Mouse (Mus musculus) left cerebral cortex, adult 2 months (tissue): Measurements from ENCODE around the gene AI661453. TPM values are rescaled to one million over a fixed set of nuclear protein-coding genes. Genes with fewer than 3 reads are reported as not detected.
A peak's percentile ranks its signal among the peaks of the same experiment; 100 is the strongest.

Experiments used
- DNase-seq, 2 experiments: peaks; one replicate each; pipeline ENCODE4 v3.0.0; 2021 to 2022; ENCODE audit warnings: low spot score in 2 of 2, mixed read lengths in 1 of 2; ENCODE audit errors: extremely low spot score in 1 of 2
- H3K27ac ChIP-seq: fragments of 200-600 bp; 2 replicates; pipeline ENCODE4 v1.8.1; 2022
- H3K4me3 ChIP-seq: fragments of 200-600 bp; 2 replicates; pipeline ENCODE4 v1.8.1; 2022
- CTCF ChIP-seq: fragments of 200-600 bp; IDR thresholded peaks from 2 replicates; pipeline ENCODE4 v1.8.1; 2022; ENCODE audit warnings: antibody characterized with exemption, mild to moderate bottlenecking, moderate library complexity
- intact Hi-C: fragments of 180-260 bp; cut with DNase I; formaldehyde crosslinking; loops from one replicate; pipeline ENCODE4 v1.15.1; 2025
- total RNA-seq, 2 experiments: library from RNA; stranded (reverse); gene quantifications; 2 replicates each; pipeline ENCODE4 v1.2.3; 2021

The AI661453 gene
- total RNA-seq, 2 experiments from 2014 or later, result 0.61 to 0.84 TPM

DNA sequence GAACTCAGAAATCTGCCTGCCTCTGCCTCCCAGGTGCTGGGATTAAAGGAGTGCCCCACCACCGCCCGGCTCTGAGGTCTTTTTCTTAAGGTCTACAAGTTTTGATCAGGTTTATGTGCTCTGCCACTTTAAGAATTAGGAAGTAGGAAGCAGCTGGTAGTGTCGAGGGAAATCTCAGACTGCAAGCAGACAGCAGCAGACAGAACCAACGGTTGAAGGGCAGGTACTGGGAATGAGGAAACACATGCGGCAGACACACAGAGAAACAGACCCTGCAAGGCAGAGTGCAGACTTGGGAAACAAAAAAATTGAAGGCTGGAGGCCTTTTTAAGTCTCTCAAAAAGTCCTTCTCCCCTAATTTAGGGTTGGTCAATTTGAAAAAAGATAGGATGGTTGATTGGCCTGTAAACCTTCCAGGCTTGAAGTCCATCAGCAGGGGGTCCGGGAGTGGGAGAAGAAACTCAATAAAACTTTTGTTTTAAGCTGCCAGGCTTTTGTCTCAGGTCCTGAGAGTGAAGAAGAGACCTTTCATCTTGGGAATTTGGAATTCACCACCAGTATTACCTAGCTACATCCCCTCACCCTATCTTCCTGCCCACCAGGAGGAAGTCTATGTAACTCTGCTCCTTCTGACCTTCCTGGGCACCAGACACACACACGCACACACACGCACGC is 72.8 kb downstream of the AI661453 start:
- intact Hi-C loops, result loop anchor here (10.0 kb wide), 1 partner anchor 364 kb away; no protein-coding TSS in a partner anchor
- no peak for DNase-seq
- Histone ChIP-seq H3K4me3 (no peak overlapping the region), H3K27ac (peak overlapping the region; percentile 76)
- no peak for TF ChIP-seq CTCF

DNA sequence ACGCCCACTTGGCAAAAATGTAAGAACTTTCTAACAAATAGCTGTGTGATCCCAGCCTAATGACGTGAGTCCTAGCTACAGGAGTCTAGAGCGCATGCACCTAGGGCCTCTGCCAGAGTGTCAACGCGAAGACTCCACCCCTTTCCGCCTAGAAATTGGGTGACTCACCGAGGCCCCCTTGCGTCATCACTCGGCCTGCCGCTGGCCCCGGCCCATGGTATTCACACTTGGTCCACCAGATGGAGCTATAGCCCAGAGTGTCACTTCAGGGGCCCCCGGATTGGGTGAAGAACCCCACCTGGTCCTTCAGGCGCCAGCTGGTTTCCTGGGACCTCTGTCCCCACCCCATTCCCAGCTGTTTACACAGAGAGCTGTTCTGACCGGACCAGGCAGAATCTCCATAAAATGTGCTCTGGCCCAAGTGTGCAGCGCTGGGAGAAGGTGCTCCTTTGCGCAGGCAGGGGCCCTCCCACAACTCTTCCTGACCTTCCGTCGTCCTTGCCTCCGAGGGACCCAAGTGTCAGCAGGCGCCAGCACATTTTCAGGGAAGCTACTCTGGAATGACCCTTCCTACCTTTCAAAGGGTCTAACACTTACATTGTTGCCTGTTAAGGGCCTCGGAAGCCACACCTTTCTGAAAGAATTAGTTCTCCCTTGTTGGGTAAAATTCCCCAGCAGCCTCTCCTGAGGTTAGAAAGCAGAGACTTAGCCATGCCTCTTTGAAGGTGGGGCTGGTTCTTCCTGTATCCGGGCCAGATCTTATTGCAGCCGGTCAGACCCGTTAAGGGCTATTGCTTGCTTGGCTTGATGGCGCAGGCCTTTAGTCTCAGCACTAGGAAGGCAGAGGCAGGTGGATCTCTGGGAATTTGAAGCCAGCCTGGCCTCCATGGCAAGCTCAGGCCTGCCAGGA is 75.0 kb downstream of the AI661453 start:
- H3K27ac ChIP-seq, result peak overlapping the region; percentile 88
- TF ChIP-seq CTCF, result peak; percentile 99
- intact Hi-C loops, result loop anchor here (1.0 to 5.0 kb wide), 3 partner anchors 82 to 176 kb away; partner anchors contain the start of genes Frs3 and Tomm6
- peak overlapping the region; percentile 43 for H3K4me3 ChIP-seq
- peak; percentile 93 to 98 for DNase-seq

DNA sequence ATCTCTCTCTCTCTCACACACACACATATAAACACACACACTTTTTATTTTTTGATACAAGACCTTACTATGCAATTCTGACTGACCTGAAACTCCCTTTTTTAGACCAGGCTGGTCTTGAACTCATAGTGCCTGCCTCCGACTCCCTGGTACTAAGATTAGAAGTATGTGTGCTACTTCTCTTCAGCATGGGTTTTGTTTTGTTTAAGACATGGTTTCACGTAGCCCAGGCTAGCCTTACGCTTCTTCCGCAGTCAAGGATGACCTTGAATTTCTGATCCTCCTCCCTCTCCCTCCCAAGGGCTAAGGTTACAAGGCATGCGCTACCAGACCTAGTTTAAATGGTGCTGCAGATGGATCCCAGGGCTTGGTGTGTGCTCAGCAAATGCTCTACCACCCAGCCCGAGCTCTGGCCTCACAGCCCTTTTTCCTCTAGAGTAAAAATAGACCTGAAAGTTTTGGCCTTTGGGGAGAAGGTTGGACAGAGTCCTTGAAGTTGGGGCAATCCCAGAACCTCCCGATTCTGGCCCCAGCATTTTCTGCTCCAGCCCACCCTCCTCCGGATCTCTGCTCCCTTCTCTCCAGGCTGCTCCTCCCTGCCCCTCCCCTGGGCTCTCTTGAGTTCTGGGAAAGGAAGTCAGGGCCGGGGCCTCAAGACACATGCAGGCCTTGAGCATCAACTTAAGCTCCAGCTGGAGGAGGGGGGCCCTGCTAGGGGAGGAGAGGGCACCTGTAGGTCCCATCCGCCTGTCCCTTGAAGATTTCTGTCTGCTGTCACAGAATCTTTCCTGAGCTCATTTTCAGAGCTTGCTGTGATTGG is 76.8 kb downstream of the AI661453 start:
- intact Hi-C loops, result loop anchor here (5.0 kb wide), 2 partner anchors 159 to 174 kb away; partner anchors contain the start of genes Frs3 and Tomm6
- DNase-seq, result no peak
- H3K27ac ChIP-seq, result no peak overlapping the region

GRCm38 (mm10) chr17:47515180-47515844 is 78.9 kb downstream of the AI661453 start:
- no peak overlapping the region for H3K27ac ChIP-seq
- TF ChIP-seq CTCF, result no peak
- intact Hi-C loops, result no loop called here
- DNase-seq, result no peak
- H3K4me3 ChIP-seq, result no peak overlapping the region

More for the DNA sequence above, 76.8 kb downstream of the AI661453 start:
- TF ChIP-seq CTCF, result no peak
- no peak overlapping the region for H3K4me3 ChIP-seq

DNA sequence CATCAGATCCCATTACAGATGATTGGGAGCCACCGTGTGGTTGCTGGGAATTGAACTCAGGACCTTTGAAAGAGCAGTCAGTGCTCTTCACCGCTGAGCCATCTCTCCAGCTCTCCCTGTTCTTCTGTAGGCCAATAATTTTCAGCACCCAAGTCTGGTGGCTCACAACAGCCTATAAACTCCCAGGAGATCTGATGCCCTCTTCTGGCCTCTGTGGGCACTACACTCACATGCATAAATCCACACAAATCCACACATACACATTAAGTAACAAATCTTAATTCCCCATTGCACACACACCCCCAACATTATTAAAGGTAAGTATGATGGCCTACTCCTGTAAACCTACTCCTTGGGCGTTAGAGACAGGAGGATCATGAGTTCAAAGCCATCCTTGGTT is 79.8 kb downstream of the AI661453 start:
- Histone ChIP-seq H3K4me3 (no peak overlapping the region), H3K27ac (no peak overlapping the region)
- no peak; the same call in 1 of the 2 replicates for TF ChIP-seq CTCF
- no peak for DNase-seq
- intact Hi-C loops, result no loop called here

DNA sequence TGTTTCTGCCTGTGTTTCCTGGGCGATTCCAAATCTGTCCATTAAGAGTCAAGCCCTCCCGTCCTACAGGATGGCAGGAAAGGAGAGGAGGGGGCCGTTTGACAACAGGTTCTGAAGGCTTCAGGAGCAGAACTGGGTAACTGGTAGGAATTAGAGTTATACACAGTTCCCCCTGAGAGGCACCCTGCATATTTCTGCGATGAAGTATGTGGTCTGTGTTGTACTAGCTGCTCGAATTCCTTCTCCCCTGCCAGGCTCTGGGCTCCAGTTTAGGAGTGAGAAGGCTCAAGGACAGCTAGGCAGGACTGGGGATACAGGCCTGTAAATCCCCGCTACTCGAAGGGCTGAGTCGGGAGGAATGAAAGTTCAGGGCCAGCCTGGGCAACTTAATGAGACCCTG is 81.8 kb downstream of the AI661453 start:
- H3K4me3 ChIP-seq, result no peak overlapping the region
- intact Hi-C loops, result no loop called here
- no peak for TF ChIP-seq CTCF
- H3K27ac ChIP-seq, result no peak overlapping the region
- DNase-seq, result no peak

Other genes with a start within 250 kb of the AI661453 start
- gene Mrps10, start 67.7 kb upstream of the AI661453 start, total RNA-seq, result 10 to 100 TPM; 28.4 to 29.1 TPM
- gene Guca1b, start 51.2 kb upstream of the AI661453 start, total RNA-seq, result 1 to 10 TPM; 1.8 to 2.9 TPM
- not detected for gene Guca1a, start 36.0 kb upstream of the AI661453 start, total RNA-seq
- not detected for gene 1700001C19Rik, start 761 bp downstream of the AI661453 start, total RNA-seq
- 10 to 100 TPM; 17.3 to 22.0 TPM for gene Taf8, start 65.7 kb downstream of the AI661453 start, total RNA-seq
- 10 to 100 TPM; 38.2 to 38.4 TPM for gene Ccnd3, start 68.4 kb downstream of the AI661453 start, total RNA-seq
- 10 to 100 TPM; 18.1 to 18.8 TPM for gene Bysl, start 174.9 kb downstream of the AI661453 start, total RNA-seq
- 10 to 100 TPM; 29.3 to 33.3 TPM for gene Med20, start 175.0 kb downstream of the AI661453 start, total RNA-seq
- gene Gm20517, start 175.0 kb downstream of the AI661453 start, total RNA-seq, result 1 to 10 TPM; 7.1 TPM
- 10 to 100 TPM in 1 of 2 experiments, 1 to 10 TPM in 1; 9.6 to 13.1 TPM for gene Usp49, start 194.1 kb downstream of the AI661453 start, total RNA-seq